ENCODE assay signal across 8 mouse cellular contexts in genomic region chr3:84270624-84270995, GRCm38 (mm10). TPM values are rescaled to one million over a fixed set of nuclear protein-coding genes. Genes with fewer than 3 reads are reported as not detected.
DNase-seq lines count a peak whose midpoint lies in the region; ATAC-seq lines count a peak whose summit lies in the region.

No protein-coding gene starts in this region.

- H3K27me3 ChIP-seq in heart, embryonic 13.5 days (replicated peaks), result peaks cover 45% of the 10 kb centered on the region
- H3K27me3 ChIP-seq in embryonic facial prominence, embryonic 13.5 days, result peaks cover 9% of the 10 kb centered on the region
- peaks cover 9% of the 10 kb centered on the region for H3K27me3 ChIP-seq in limb, embryonic 11.5 days (ENCODE audit: control insufficient read depth, insufficient read depth, low read length)
- H3K27me3 ChIP-seq in midbrain, embryonic 16.5 days (ENCODE audit: control insufficient read depth, insufficient read depth, low read depth, low read length), result no peaks in the 10 kb centered on the region

- H3K4me1 ChIP-seq in heart, embryonic 13.5 days, result peaks cover 33% of the 10 kb centered on the region
- H3K4me1 ChIP-seq in embryonic facial prominence, embryonic 13.5 days, result peaks cover 20% of the 10 kb centered on the region
- H3K4me1 ChIP-seq in limb, embryonic 11.5 days (ENCODE audit: control insufficient read depth, insufficient read depth, low read length), result peaks cover 19% of the 10 kb centered on the region
- peaks cover 8% of the 10 kb centered on the region for H3K4me1 ChIP-seq in midbrain, embryonic 16.5 days (ENCODE audit: control insufficient read depth, insufficient read depth, low read length)

- H3K4me2 ChIP-seq in heart, embryonic 13.5 days, result peak overlapping the region; percentile 56
- peak overlapping the region; percentile 47 for H3K4me2 ChIP-seq in embryonic facial prominence, embryonic 13.5 days
- peak overlapping the region; percentile 42 for H3K4me2 ChIP-seq in limb, embryonic 11.5 days (ENCODE audit: low read depth, severe bottlenecking)
- peak overlapping the region; percentile 32; the same call in 1 of the 2 replicates for H3K4me2 ChIP-seq in midbrain, embryonic 16.5 days (ENCODE audit: low read length)

- H3K36me3 ChIP-seq in heart, embryonic 13.5 days, result no peaks in the 10 kb centered on the region
- H3K36me3 ChIP-seq in embryonic facial prominence, embryonic 13.5 days, result no peaks in the 10 kb centered on the region
- no peaks in the 10 kb centered on the region for H3K36me3 ChIP-seq in limb, embryonic 11.5 days (ENCODE audit: control insufficient read depth, insufficient read depth, low read length)
- no peaks in the 10 kb centered on the region for H3K36me3 ChIP-seq in midbrain, embryonic 16.5 days (ENCODE audit: control insufficient read depth, insufficient read depth, low read length)

- WGBS in heart, embryonic 13.5 days, result 17% methylated on average over 3 of the region's 3 CpGs
- 5% methylated on average over 3 of the region's 3 CpGs for WGBS in embryonic facial prominence, embryonic 13.5 days
- WGBS in limb, embryonic 11.5 days, result 5% methylated on average over 3 of the region's 3 CpGs
- 9% methylated on average over 3 of the region's 3 CpGs for WGBS in midbrain, embryonic 16.5 days

- H3K9me3 ChIP-seq in heart, embryonic 13.5 days, result no peaks in the 10 kb centered on the region
- no peaks in the 10 kb centered on the region for H3K9me3 ChIP-seq in embryonic facial prominence, embryonic 13.5 days
- no peaks in the 10 kb centered on the region for H3K9me3 ChIP-seq in limb, embryonic 11.5 days (ENCODE audit: control insufficient read depth, low read length)
- H3K9me3 ChIP-seq in midbrain, embryonic 16.5 days (replicated peaks; ENCODE audit: control insufficient read depth, low read length, poor library complexity, severe bottlenecking), result no peaks in the 10 kb centered on the region

- 0 out of 2 replicates have a peak overlapping the region, but pooled peaks have one; percentile 0 for H3K9ac ChIP-seq in heart, embryonic 13.5 days
- H3K9ac ChIP-seq in embryonic facial prominence, embryonic 13.5 days, result peak overlapping the region; percentile 36; the same call in 1 of the 2 replicates
- no peak overlapping the region for H3K9ac ChIP-seq in limb, embryonic 11.5 days (ENCODE audit: low read length)
- 0 out of 2 replicates have a peak overlapping the region, but pooled peaks have one; percentile 36 for H3K9ac ChIP-seq in midbrain, embryonic 16.5 days (ENCODE audit: low read depth, low read length)

- DNase-seq in heart, adult 8-10 months (ENCODE audit: low spot score), result no peak
- no peak for DNase-seq in limb, embryonic 11.5 days (ENCODE audit: low spot score)
- no peak for DNase-seq in adrenal gland, postnatal 14 days
- no peak for DNase-seq in thymus, postnatal 4 days
- no peak for DNase-seq in gastrocnemius, adult 18-20 months (ENCODE audit: low spot score)

- H3K4me3 ChIP-seq in heart, embryonic 13.5 days, result peak overlapping the region; percentile 21; the same call in 1 of the 2 replicates
- H3K4me3 ChIP-seq in embryonic facial prominence, embryonic 13.5 days, result peak overlapping the region; percentile 16; the same call in 1 of the 2 replicates
- peak overlapping the region; percentile 7; the same call in 1 of the 2 replicates for H3K4me3 ChIP-seq in limb, embryonic 11.5 days (ENCODE audit: low read depth, low read length)
- H3K4me3 ChIP-seq in midbrain, embryonic 16.5 days (ENCODE audit: low read depth, low read length), result no peak overlapping the region

- no peak overlapping the region for H3K27ac ChIP-seq in heart, embryonic 13.5 days (replicated peaks)
- no peak overlapping the region for H3K27ac ChIP-seq in embryonic facial prominence, embryonic 13.5 days
- no peak overlapping the region for H3K27ac ChIP-seq in limb, embryonic 11.5 days (replicated peaks; ENCODE audit: low read depth, low read length)
- no peak overlapping the region for H3K27ac ChIP-seq in midbrain, embryonic 16.5 days (ENCODE audit: low read length)

- ATAC-seq in heart, embryonic 13.5 days (ENCODE audit: extremely low read depth, insufficient number of reproducible peaks, low FRiP score, low TSS enrichment), result no peak
- ATAC-seq in embryonic facial prominence, embryonic 13.5 days (ENCODE audit: insufficient number of reproducible peaks, insufficient read depth, low FRiP score, low TSS enrichment, low read depth), result peak; percentile 38; the same call in 1 of the 2 replicates
- peak; percentile 54; the same call in 1 of the 2 replicates for ATAC-seq in limb, embryonic 11.5 days (ENCODE audit: insufficient number of reproducible peaks, low FRiP score, low TSS enrichment, low read depth)
- peak; percentile 29; the same call in 1 of the 2 replicates for ATAC-seq in midbrain, embryonic 16.5 days

RNA-seq across cellular contexts. Expression of gene Trim2, which starts 36.1 kb away (rescaled TPM):
- 7.2 and 7.6 TPM in 2 replicates for polyA plus RNA-seq in heart, embryonic 13.5 days (2015; fragmentation: Nextera tagmentation; extraction: Ambion mirVana)
- 1 to 10 TPM; 4.9 to 8.2 (median 6.7) TPM for total RNA-seq in heart, adult 8-10 months (2022)
- 25.5 and 27.9 TPM in 2 replicates for polyA plus RNA-seq in embryonic facial prominence, embryonic 13.5 days (2015; fragmentation: Nextera tagmentation; extraction: Ambion mirVana)
- polyA plus RNA-seq in limb, embryonic 11.5 days (2014; fragmentation: Nextera tagmentation; extraction: Ambion mirVana), result 12.4 and 13.5 TPM in 2 replicates
- polyA plus RNA-seq in midbrain, embryonic 16.5 days (2015; fragmentation: Nextera tagmentation; extraction: Ambion mirVana), result 174 and 182 TPM in 2 replicates
- 53.5 and 56.7 TPM in 2 replicates for total RNA-seq in adrenal gland, postnatal 14 days (2021)
- total RNA-seq in gastrocnemius, adult 18-20 months (2021), result 1 to 10 TPM; 1.4 to 1.8 TPM
